Mouse (Mus musculus): ENCODE data around the gene Myh14. TPM values are rescaled to one million over a fixed set of nuclear protein-coding genes. Genes with fewer than 3 reads are reported as not detected.
A peak's percentile ranks its signal among the peaks of the same experiment; 100 is the strongest.

Gene Myh14
- polyA plus RNA-seq, 1 experiment from 2014 or later, result 1.9 TPM

DNA sequence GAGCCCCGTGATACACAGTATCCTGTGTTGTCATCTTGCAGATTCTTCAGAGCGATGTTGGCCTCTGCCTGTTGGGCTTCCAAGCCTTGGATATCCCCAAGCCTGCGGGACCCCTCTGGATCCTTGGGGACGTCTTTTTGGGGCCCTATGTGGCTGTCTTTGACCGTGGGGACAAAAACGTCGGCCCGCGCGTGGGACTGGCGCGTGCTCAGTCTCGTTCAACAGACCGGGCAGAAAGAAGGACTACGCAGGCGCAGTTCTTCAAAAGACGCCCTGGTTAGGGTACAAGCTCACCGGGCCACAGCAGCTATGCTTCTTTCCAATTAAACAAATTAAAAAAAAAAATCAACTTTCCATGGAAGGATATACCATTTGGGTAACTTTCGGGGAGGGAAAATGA is 84.1 kb downstream of the Myh14 start:
- H3K27ac ChIP-seq (replicated peaks; ENCODE audit: low read depth, low read length), result no peak overlapping the region
- H3K27me3 ChIP-seq (ENCODE audit: control insufficient read depth, insufficient read depth, low read length), result peaks cover 55% of the 10 kb centered on the region
- peaks cover 11% of the 10 kb centered on the region; the same call in 1 of the 2 replicates for H3K4me1 ChIP-seq (ENCODE audit: control insufficient read depth, insufficient read depth, low read length)
- peak overlapping the region; percentile 32; the same call in 1 of the 2 replicates for H3K4me2 ChIP-seq (ENCODE audit: low read depth, severe bottlenecking)
- no peak overlapping the region for H3K4me3 ChIP-seq (ENCODE audit: low read depth, low read length)
- H3K9me3 ChIP-seq (ENCODE audit: control insufficient read depth, low read length), result no peaks in the 10 kb centered on the region
- 14% methylated on average over 19 of the region's 19 CpGs for WGBS
- DNase-seq (ENCODE audit: low spot score), result peak; percentile 34
- no peak overlapping the region for H3K9ac ChIP-seq (ENCODE audit: low read length)
- no peak for ATAC-seq (ENCODE audit: insufficient number of reproducible peaks, low FRiP score, low TSS enrichment, low read depth)
- H3K36me3 ChIP-seq (ENCODE audit: control insufficient read depth, insufficient read depth, low read length), result no peaks in the 10 kb centered on the region

DNA sequence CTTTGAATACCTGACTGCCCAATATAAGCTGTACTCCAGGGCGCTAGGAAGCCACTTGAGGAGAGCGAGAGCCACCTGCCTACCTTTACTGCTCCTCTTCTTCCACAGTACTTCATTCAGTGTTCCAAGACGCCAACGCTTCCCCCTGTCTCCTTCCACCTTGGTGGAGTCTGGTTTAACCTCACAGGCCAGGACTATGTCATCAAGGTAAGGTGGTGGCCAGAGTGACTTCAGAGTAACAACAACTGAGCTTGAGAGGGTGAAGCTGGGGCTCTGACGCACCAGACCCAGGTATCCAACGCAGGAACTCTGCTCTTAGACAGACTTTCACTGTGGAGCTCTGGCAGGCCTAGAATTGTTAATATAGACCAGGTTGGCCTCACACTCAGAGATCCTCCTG is 85.0 kb downstream of the Myh14 start:
- Histone ChIP-seq H3K4me3 (ENCODE audit: low read depth, low read length) (no peak overlapping the region), H3K4me2 (ENCODE audit: low read depth, severe bottlenecking) (no peak overlapping the region), H3K27ac (replicated peaks; ENCODE audit: low read depth, low read length) (no peak overlapping the region), H3K27me3 (ENCODE audit: control insufficient read depth, insufficient read depth, low read length) (peaks cover 47% of the 10 kb centered on the region), H3K9me3 (ENCODE audit: control insufficient read depth, low read length) (no peaks in the 10 kb centered on the region), H3K36me3 (ENCODE audit: control insufficient read depth, insufficient read depth, low read length) (no peaks in the 10 kb centered on the region), H3K9ac (ENCODE audit: low read length) (no peak overlapping the region), H3K4me1 (ENCODE audit: control insufficient read depth, insufficient read depth, low read length) (peaks cover 9% of the 10 kb centered on the region; the same call in 1 of the 2 replicates)
- ATAC-seq (ENCODE audit: insufficient number of reproducible peaks, low FRiP score, low TSS enrichment, low read depth) (no peak), DNase-seq (ENCODE audit: low spot score) (no peak)
- WGBS, result 91% methylated on average over 6 of the region's 6 CpGs

DNA sequence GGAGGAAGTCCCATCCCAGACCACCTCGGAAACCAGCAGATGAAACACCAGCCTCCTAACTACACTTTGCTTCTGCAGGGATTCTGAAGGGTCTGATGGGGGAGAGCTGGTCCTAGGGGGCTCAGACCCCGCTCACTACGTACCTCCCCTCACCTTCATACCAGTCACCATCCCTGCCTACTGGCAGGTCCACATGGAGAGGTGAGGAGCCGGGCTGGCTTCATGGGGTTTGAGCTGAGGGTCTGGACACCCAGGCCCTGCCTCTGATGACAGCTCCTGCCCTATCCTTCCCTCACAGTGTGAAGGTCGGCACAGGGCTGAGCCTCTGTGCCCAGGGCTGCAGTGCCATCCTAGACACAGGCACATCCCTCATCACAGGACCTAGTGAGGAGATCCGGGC is 85.7 kb downstream of the Myh14 start:
- Histone ChIP-seq H3K36me3 (ENCODE audit: control insufficient read depth, insufficient read depth, low read length) (no peaks in the 10 kb centered on the region), H3K27ac (replicated peaks; ENCODE audit: low read depth, low read length) (no peak overlapping the region), H3K27me3 (ENCODE audit: control insufficient read depth, insufficient read depth, low read length) (peaks cover 45% of the 10 kb centered on the region), H3K4me2 (ENCODE audit: low read depth, severe bottlenecking) (no peak overlapping the region), H3K9ac (ENCODE audit: low read length) (no peak overlapping the region), H3K9me3 (ENCODE audit: control insufficient read depth, low read length) (no peaks in the 10 kb centered on the region), H3K4me1 (ENCODE audit: control insufficient read depth, insufficient read depth, low read length) (peaks cover 9% of the 10 kb centered on the region; the same call in 1 of the 2 replicates), H3K4me3 (ENCODE audit: low read depth, low read length) (no peak overlapping the region)
- ATAC-seq (ENCODE audit: insufficient number of reproducible peaks, low FRiP score, low TSS enrichment, low read depth) (no peak), DNase-seq (ENCODE audit: low spot score) (no peak)
- 86% methylated on average over 6 of the region's 6 CpGs for WGBS

DNA sequence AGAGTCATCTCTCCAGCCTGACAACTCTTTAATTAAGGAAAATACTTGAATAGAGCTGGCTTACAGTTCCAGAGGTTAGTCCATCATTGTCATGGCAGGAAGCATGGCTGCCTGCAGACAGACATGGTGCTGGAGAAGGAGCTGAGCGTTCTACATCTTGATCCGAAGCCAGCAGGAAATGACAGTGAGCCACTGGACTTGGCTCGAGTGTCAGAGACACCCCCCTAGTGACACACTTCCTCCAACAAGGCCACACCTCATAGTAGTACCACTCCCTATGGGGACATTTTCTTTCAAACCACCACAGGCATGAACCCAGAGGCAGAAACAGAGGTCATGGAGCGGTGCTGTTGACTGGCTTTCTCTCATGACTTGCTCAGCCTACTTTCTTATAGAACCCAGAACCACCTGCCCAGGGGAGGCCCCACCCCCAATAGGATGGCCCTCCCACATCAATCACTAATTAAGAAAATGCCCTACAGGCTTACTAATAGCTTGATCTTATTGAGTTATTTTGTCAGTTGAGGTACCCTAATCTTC is 86.3 kb downstream of the Myh14 start:
- H3K4me1 ChIP-seq (ENCODE audit: control insufficient read depth, insufficient read depth, low read length), result peaks cover 6% of the 10 kb centered on the region; the same call in 1 of the 2 replicates
- no peaks in the 10 kb centered on the region for H3K36me3 ChIP-seq (ENCODE audit: control insufficient read depth, insufficient read depth, low read length)
- no peak for DNase-seq (ENCODE audit: low spot score)
- ATAC-seq (ENCODE audit: insufficient number of reproducible peaks, low FRiP score, low TSS enrichment, low read depth), result no peak
- H3K27ac ChIP-seq (replicated peaks; ENCODE audit: low read depth, low read length), result no peak overlapping the region
- peaks cover 40% of the 10 kb centered on the region for H3K27me3 ChIP-seq (ENCODE audit: control insufficient read depth, insufficient read depth, low read length)
- H3K9ac ChIP-seq (ENCODE audit: low read length), result no peak overlapping the region
- no peak overlapping the region for H3K4me3 ChIP-seq (ENCODE audit: low read depth, low read length)
- no peak overlapping the region for H3K4me2 ChIP-seq (ENCODE audit: low read depth, severe bottlenecking)
- H3K9me3 ChIP-seq (ENCODE audit: control insufficient read depth, low read length), result no peaks in the 10 kb centered on the region
- 79% methylated on average over 4 of the region's 4 CpGs for WGBS

DNA sequence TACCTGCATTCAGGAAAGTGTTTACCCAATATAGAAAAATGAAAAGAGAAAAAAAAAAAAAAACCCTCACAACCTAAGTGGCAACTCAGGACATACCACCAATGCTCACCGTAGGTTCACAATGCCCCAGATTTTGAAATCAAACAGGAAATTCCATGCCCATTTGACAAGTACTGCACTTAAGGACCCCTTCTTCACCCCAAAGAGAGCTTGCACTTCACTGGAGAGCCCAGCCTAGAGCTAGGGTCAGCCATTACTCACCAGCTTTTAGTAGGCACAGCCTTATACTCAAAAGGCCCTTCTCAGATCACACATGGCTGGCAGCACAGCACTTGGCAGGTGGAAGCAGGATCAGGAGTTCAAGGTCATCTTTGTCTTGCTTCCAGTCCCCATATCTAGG is 87.5 kb downstream of the Myh14 start:
- no peak overlapping the region for H3K4me3 ChIP-seq (ENCODE audit: low read depth, low read length)
- H3K9me3 ChIP-seq (ENCODE audit: control insufficient read depth, low read length), result no peaks in the 10 kb centered on the region
- DNase-seq (ENCODE audit: low spot score) (no peak), ATAC-seq (ENCODE audit: insufficient number of reproducible peaks, low FRiP score, low TSS enrichment, low read depth) (no peak)
- no peak overlapping the region for H3K4me2 ChIP-seq (ENCODE audit: low read depth, severe bottlenecking)
- no peaks in the 10 kb centered on the region for H3K4me1 ChIP-seq (ENCODE audit: control insufficient read depth, insufficient read depth, low read length)
- peaks cover 30% of the 10 kb centered on the region for H3K27me3 ChIP-seq (ENCODE audit: control insufficient read depth, insufficient read depth, low read length)
- WGBS, result 76% methylated on average over 1 of the region's 1 CpGs
- H3K9ac ChIP-seq (ENCODE audit: low read length), result no peak overlapping the region
- no peak overlapping the region for H3K27ac ChIP-seq (replicated peaks; ENCODE audit: low read depth, low read length)
- H3K36me3 ChIP-seq (ENCODE audit: control insufficient read depth, insufficient read depth, low read length), result no peaks in the 10 kb centered on the region

DNA sequence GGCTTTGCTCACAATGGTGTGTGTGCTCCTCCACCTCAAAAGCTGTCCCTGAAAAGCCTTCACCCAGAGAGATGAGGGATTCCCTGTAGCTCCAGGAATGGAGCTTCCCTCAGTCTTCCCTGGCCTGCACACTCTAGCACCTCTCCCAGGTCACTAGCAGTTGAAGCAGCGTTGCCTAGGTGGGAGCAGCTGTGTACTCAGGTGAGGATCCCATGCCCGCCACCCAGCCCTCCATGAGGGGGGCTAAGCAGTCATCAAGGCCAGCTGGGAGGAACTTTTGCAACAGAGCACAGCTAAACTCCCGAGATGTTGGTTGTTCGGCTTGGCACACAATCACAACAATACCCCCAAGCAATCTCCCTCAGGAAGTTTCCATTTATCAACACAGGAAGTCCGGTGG is 87.9 kb downstream of the Myh14 start:
- Histone ChIP-seq H3K36me3 (ENCODE audit: control insufficient read depth, insufficient read depth, low read length) (no peaks in the 10 kb centered on the region), H3K9me3 (ENCODE audit: control insufficient read depth, low read length) (no peaks in the 10 kb centered on the region), H3K4me1 (ENCODE audit: control insufficient read depth, insufficient read depth, low read length) (no peaks in the 10 kb centered on the region), H3K27me3 (ENCODE audit: control insufficient read depth, insufficient read depth, low read length) (peaks cover 26% of the 10 kb centered on the region), H3K4me3 (ENCODE audit: low read depth, low read length) (no peak overlapping the region), H3K9ac (ENCODE audit: low read length) (no peak overlapping the region), H3K27ac (replicated peaks; ENCODE audit: low read depth, low read length) (no peak overlapping the region), H3K4me2 (ENCODE audit: low read depth, severe bottlenecking) (no peak overlapping the region)
- WGBS, result 69% methylated on average over 5 of the region's 5 CpGs
- DNase-seq (ENCODE audit: low spot score), result no peak
- no peak for ATAC-seq (ENCODE audit: insufficient number of reproducible peaks, low FRiP score, low TSS enrichment, low read depth)

DNA sequence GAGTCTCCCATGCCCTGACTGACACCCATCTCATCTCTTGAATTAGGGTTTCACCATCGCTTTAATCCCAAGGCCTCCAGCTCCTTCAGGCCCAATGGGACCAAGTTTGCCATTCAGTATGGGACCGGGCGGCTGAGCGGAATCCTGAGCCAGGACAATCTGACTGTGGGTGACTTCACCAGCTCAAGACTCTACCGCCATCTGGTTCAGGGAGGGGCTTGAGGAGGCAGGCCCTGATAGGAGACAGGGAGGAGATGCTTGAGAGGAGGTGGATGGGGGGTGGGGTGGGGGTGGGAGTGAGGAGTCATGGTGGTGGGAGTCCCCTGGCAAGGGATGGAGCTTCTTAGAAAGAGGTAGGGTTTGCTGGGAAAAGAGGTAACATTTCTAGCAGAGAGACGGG is 89.0 kb downstream of the Myh14 start:
- DNase-seq (ENCODE audit: low spot score) (no peak), ATAC-seq (ENCODE audit: insufficient number of reproducible peaks, low FRiP score, low TSS enrichment, low read depth) (no peak)
- no peak overlapping the region for H3K4me3 ChIP-seq (ENCODE audit: low read depth, low read length)
- no peaks in the 10 kb centered on the region for H3K36me3 ChIP-seq (ENCODE audit: control insufficient read depth, insufficient read depth, low read length)
- no peak overlapping the region for H3K9ac ChIP-seq (ENCODE audit: low read length)
- peaks cover 16% of the 10 kb centered on the region for H3K27me3 ChIP-seq (ENCODE audit: control insufficient read depth, insufficient read depth, low read length)
- no peaks in the 10 kb centered on the region for H3K4me1 ChIP-seq (ENCODE audit: control insufficient read depth, insufficient read depth, low read length)
- no peak overlapping the region for H3K27ac ChIP-seq (replicated peaks; ENCODE audit: low read depth, low read length)
- H3K4me2 ChIP-seq (ENCODE audit: low read depth, severe bottlenecking), result no peak overlapping the region
- WGBS, result 75% methylated on average over 6 of the region's 6 CpGs
- no peaks in the 10 kb centered on the region for H3K9me3 ChIP-seq (ENCODE audit: control insufficient read depth, low read length)

DNA sequence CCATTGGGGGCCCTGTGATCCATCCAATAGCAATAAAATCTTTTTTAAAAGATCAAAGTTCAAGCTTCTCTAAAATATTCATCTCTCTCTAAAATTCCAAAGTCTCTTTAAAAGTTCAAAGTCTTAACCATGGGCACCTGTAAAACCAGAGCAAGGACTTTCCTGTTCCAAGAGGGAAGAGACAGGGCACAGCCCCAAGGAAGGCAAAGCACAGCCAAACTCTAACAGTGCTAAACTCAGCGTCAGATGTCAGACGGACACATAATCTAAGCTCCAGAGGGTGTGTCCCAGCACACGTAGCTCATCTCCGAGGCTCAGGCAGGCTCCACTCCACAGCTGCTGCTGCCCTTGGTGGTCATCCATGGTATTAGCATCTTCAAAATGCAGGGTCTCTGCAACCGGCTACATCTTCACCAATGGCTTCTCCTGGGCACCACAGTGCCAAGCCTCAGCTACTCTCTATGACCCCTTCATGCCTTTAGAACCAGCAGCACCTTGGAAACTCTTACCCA is 94.3 kb downstream of the Myh14 start:
- H3K9me3 ChIP-seq (ENCODE audit: control insufficient read depth, low read length), result no peaks in the 10 kb centered on the region
- H3K36me3 ChIP-seq (ENCODE audit: control insufficient read depth, insufficient read depth, low read length), result no peaks in the 10 kb centered on the region
- ATAC-seq (ENCODE audit: insufficient number of reproducible peaks, low FRiP score, low TSS enrichment, low read depth) (no peak), DNase-seq (ENCODE audit: low spot score) (no peak)
- 48% methylated on average over 5 of the region's 5 CpGs for WGBS
- no peak overlapping the region for H3K27ac ChIP-seq (replicated peaks; ENCODE audit: low read depth, low read length)
- no peaks in the 10 kb centered on the region for H3K4me1 ChIP-seq (ENCODE audit: control insufficient read depth, insufficient read depth, low read length)
- no peaks in the 10 kb centered on the region for H3K27me3 ChIP-seq (ENCODE audit: control insufficient read depth, insufficient read depth, low read length)
- no peak overlapping the region for H3K4me2 ChIP-seq (ENCODE audit: low read depth, severe bottlenecking)
- H3K4me3 ChIP-seq (ENCODE audit: low read depth, low read length), result no peak overlapping the region
- H3K9ac ChIP-seq (ENCODE audit: low read length), result no peak overlapping the region

DNA sequence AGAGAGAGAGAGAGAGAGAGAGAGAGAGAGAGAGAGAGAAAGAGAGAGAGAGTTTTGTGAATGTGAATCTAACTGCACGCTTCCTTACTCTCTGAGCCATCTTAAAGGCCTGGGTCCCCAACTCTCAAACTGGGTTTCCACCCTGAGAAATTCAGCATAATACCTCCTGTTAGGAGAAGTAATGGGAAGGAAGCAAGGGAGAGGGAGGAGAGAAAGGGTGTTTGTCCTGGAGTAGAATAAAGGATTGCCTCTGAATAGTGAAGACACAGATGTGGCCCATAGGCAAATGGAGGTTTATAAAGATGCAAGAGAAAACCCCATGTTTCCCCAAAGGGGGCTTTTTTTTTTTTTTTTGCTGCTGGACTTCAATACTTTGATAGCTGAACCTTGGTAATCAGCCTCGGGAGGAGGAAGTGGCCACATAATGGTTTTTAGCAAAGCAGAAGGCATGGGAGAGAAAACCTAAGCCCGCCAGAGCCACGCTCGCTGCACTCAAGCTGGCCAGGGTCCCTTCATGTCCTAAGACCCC is 97.6 kb downstream of the Myh14 start:
- 84% methylated on average over 5 of the region's 5 CpGs for WGBS
- Histone ChIP-seq H3K4me1 (ENCODE audit: control insufficient read depth, insufficient read depth, low read length) (no peaks in the 10 kb centered on the region), H3K4me3 (ENCODE audit: low read depth, low read length) (no peak overlapping the region), H3K27ac (replicated peaks; ENCODE audit: low read depth, low read length) (no peak overlapping the region), H3K4me2 (ENCODE audit: low read depth, severe bottlenecking) (no peak overlapping the region), H3K36me3 (ENCODE audit: control insufficient read depth, insufficient read depth, low read length) (no peaks in the 10 kb centered on the region), H3K9me3 (ENCODE audit: control insufficient read depth, low read length) (no peaks in the 10 kb centered on the region), H3K27me3 (ENCODE audit: control insufficient read depth, insufficient read depth, low read length) (no peaks in the 10 kb centered on the region), H3K9ac (ENCODE audit: low read length) (no peak overlapping the region)
- ATAC-seq (ENCODE audit: insufficient number of reproducible peaks, low FRiP score, low TSS enrichment, low read depth) (no peak), DNase-seq (ENCODE audit: low spot score) (no peak)

Data from limb, embryonic 11.5 days (tissue).